Mouse (Mus musculus): ENCODE measurements at regions not wholly inside any gene's neighbourhood (a gene's known extent, or its start where the extent isn't known, plus 50 kb on each side); places are given as distances from the start of the nearest gene placed in this dataset.
"Not testable (repeated sequence)": the region's sequence is repeated elsewhere in the genome, so short reads cannot be mapped to it uniquely, and the experiment has no call there.

DNA sequence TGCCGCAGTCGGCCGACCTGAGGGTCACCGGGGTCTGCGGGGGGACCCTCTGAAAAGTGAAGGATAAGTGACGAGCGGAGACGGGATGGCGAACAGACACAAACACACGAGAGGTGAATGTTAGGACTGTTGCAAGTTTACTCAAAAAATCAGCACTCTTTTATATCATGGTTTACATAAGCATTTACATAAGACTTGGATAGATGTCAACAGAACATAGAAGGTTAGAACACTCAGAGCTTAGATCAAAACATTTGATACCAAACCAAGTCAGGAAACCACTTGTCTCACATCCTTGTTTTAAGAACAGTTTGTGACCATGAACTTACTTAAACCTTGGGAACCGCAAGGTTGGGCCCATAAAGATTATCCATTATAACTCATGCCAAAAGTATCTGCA, 1033.6 kb upstream of the Sel1l start:
- not testable (repeated sequence) for DNase-seq

DNA sequence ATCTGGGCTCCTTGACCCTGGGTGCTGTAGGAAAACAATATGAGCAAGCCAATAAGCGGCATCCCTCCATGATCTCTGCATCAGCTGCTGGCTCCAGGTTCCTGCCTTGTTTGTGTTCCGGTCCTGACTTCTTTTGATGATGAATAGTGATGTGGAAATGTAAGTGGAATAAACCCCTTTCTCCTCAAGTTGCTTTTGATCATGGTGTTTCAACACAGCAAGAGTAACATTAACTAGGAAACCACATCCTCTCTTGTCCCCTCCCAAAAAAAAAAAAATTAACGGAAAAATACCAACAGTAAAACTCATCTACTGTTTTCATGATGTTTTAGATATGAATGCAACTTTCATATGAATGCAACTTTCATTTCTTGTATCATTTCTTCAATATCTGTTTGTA, 1024.6 kb upstream of the Sel1l start:
- no peak for DNase-seq

DNA sequence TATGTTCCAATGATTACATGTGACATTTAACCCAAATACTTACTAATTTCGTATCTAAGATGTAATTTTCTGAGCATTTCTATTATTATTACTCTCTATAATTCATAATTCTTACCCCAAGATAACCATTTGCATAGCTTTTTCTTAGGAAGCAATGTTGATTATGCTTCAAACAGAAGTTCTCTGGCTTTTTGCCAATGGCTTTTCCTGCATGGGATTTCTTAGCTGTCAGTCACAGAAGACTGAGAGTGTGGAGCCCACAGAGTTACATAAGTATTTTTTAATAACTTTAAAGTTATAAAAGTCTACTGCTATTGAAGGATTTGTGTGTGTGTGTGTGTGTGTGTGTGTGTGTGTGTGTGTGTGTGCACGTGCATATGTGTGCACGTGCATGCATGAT, 1020.4 kb upstream of the Sel1l start:
- no peak for DNase-seq

DNA sequence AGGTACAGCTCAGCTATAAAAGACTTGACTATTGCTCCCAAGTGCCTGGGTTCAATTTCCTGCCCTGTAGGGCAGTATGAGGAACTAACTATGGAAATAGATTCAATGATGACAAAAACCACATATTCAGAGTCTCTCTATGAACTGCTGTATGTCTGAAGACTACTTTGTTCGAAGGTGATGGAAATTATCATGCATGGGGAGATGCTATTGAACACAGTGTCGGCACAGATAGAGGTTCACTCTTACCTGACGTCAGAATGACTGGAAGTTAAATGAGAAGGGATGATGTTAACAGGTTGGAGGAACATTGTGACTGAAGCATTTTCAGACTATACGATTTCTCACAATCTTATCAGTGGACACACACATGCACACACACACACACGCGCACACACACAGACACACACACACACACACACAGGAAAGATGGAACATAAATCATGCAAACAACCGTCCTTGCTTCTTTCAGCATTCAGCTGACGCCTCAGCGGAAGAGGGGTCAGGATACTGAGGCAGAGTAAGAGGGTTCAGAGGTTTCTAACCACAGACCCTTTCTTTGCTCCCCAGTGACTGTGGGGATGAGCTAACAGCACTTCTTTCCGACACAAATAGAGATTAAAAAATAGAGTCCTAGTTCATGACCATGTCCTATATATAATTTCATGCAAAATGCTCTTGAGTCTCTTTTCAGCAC, 974.3 kb upstream of the Sel1l start:
- DNase-seq, result peak; percentile 9

DNA sequence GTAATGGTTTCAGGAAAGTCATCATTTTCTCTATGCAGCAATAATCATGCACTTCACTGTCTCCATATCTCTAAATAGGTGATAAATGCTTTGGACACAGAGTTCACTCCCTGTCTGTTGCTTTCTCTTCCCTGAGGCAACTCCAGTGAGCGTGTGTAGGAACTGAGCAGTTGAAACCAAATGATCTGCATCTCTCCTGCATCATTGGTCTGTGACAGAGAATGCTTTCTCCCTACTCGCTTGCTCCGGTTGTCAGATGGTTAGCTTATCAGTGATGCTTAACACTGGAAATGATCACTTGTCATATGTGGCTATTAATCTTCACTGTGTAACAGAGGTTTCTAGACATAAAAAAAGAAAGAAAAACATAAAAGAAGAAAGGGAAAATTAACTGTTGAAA, 969.7 kb upstream of the Sel1l start:
- DNase-seq, result no peak

DNA sequence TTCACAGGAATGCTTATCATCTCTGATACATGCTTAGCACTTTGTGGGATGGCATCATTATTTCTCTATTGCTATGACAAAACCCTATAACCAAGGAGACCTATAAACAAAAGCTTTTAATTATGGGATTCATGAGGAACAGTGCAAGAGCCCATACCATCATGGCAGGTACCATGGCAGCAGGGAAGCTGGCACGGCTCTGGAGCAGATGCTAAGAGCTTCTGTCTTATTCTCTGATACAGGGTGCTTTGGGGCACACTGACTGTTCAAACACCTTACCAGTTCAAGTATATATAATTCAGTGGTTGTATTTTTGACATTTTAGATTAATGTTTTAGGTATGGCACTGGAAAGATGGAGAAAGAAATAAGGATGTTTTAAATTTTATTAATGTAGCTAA, 952.2 kb upstream of the Sel1l start:
- no peak for DNase-seq

DNA sequence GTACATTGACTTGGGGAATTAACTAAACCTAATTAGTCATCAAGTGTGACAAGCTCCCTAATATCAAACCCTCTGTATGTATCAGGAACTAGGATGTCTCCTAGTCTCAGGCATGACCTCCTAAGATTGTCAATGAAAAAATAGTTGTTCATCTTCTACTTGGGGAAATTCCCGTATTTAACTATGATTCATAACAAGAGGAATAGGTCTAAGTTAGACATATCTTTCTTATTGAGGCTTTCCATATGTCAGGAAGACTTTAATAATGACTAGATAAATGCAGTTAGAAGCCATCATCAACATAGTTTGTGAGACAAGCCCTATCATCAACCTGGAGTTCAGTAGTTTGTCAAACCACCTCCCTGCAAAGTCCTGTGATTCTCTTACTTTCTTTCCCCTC, 934.4 kb upstream of the Sel1l start:
- no peak for DNase-seq

DNA sequence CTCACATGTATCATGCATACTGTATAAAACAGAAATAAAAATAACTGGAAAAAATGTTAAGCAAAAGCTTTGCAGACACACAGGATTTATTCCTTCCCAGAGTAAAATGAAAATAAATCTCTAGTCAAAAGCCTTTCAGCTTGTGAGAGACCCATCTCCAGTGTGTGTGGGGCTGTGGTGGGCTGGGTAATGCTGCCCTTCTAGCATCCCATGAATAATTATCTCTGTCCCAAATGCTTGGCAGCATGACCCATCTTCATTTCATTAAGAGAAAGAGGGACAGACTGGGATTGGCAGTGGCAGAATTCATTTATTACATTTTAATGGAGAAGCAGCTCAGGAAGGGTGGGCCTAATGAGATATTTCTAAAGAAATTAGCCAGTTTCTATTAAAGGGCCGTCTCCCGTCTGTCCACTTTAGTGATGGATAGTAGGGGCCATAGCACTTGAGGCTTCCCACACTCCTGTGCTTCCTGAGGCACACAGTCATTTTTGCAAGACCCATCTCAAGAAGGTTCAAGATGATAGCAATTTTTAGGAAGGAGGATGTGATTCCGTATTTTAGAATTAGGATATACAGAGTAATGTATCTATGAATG, 930.8 kb upstream of the Sel1l start:
- no peak for DNase-seq

DNA sequence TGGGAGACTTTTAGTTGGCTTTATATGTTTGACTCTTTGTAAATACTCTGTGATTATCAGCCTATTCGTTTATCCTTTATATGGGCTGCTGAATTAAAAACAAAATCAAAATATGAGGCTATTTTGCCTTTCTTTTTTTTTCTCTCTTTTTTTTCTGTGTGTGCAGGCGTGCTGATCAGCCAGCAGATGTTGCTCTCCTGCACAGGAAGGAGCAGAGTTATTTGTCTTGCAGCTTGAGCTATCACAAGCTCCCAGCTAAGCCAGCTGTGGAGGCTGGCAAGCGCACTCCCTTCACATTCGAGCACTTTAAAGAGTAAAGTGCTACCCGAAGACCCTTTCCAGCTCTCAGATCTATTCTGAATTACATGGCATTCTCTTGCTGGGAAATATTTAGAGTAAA, 926.7 kb upstream of the Sel1l start:
- DNase-seq, result peak; percentile 14

DNA sequence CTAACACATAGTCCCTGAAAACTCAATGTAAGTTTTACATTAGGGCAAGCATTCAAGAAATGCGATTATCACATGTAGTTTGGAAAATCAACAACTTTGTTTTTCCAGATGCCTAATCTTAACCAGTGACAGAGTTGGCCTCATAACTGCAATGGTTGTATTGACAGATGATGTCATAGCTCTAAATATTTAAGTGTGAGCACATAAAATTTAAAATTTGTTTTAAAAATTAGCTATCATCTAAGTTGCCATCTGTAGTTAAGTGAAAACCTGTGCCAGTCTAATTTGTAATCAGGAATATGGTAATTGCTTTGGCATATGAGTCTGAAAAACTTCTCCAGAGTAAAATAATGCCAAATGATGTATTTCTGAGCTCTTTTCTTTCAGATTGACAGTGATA, 899.6 kb upstream of the Sel1l start:
- no peak for DNase-seq

DNA sequence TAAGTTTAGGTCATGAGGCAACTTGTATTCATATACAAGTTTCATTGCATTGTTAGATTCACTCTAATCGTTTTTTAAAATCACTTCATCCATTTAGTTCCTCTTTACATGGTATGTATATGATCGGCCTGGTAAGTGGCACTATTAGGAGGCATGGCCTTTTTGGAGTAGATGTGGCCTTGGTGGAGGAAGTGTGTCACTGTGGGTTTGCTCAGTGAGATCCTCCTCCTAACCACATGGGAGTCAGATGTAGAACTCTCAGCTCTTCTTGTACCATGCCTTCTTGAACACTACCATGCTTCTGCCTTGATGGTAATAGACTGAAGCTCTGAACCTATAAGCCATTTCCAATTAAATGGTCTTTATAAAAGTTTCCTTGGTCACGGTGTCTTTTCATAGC, 891.9 kb upstream of the Sel1l start:
- no peak for DNase-seq

DNA sequence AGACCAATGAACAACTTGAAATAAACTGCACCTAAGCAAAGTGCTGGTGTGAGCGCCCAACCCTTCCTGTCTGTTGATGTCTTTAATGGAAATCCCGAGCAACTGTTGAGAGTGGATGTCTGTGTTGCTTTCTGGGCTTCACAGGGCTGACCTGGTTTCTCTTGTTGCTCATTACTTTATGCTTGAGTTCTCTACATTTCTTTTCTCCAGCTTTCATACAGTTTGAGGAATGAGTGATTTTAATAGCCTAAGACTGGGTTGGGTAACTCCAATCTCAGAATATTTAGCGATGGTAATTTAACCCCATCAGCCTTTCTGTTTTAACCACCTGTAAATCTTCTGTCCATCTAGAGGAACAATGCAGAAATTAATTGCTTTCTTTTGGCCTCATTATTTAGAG, 890.2 kb upstream of the Sel1l start:
- DNase-seq, result no peak

DNA sequence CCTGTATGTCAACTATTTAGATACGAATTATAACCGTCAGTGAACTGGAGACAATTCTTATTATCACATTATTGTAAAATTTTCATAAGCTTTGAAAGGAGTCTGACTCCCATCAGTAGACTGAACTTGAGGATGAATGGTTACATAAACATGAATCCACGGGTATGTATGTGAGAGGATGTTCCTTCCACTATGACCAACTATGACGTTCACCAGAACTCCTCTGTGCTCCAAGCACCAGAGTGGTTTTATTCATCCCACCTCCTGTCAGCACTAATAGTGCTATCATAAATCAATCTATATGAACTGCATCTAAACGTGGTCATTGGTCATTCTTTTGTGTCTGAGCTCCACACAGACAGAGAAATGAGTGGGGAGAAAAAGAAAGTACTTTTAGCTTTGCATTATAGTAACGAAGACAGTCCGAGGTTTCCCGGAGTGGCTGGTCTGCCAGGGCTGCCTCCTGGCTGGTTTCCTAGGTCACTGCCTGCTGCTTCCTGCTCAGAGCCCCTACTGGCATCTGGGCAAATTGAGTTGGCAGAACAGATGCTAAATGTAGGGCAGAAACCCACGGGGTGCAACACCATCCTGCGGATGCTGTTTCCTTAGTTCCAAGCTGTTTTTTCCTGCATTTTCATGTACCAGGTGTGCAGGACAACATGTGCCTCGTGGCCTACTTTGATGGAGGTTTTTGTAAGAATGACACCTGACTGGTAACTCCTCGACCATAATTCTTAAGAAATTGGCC, 888.8 kb upstream of the Sel1l start:
- DNase-seq, result peak; percentile 25

DNA sequence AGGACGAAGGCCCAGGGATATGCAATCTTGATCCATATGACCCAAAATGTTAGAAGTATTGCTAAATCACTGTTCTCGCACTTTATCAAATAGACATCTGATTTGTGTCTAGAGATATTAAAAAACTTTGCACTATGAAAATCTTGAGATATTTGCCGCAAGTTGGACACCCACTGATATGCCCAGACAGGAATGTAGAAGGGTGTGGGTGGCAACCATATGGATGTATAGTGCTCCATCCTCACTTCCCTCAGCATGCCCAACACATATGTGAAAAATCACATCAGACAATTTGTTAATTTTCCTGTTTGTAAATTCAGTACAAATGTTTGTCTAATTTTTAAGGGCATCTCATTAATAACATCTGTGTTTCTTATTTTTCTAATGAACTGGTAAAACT, 874.1 kb upstream of the Sel1l start:
- no peak for DNase-seq

DNA sequence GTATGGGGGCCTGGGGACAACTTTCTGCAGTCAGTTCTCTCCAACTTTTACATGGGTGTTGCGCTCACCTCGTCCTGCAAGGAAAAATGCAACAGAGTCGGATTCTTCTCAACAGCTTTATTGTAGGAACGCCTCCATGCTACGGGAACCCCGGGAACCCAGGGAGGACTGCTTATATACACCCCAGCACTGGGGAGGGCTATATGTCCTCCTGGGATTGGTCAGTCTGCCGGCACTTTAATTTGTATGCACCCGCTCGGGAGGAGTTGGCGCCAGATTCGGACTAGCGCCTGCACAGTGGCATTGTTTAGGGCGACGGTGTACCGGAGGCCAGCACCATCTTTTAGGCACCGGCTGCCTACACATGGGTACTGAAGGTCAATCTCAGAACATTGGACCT, 864.5 kb upstream of the Sel1l start:
- no peak for DNase-seq

DNA sequence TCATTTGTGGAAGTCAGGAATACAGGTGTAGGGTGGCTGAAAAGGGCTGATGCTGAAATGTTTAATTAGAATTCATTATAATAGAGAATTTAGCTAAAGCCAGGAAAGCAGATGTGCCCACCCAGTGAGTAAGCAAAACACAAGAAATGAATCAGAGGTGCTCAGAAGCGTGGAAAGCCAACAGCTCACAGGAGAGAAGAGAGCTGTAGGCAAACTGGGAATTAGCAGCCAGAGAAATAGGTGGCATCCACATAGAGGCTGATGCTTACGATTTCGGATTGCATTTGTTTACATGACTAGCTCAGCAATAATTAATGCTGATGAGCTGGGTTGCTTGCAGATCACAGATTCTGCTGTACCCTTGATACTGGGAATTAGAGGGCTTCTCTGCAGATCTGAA, 859.5 kb upstream of the Sel1l start:
- DNase-seq, result no peak

DNA sequence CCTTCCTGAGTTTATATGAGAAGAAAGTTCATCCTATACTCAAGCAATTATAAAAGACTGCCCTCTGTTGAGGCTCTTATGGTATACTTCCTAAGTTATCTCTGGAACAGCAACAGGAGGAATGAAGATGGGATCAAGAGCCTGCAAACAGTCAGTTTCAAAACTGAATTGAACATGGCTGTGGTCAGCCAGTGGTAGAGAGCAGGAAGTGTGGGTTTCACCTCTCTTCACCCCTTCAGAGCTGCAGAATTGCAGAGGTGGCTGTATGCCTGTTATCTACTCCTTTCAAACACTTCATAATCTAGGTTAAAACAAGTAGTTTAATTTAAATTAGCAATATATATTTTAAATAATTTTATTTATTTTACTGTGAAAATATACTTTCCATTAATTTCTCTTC, 854.8 kb upstream of the Sel1l start:
- DNase-seq, result no peak

DNA sequence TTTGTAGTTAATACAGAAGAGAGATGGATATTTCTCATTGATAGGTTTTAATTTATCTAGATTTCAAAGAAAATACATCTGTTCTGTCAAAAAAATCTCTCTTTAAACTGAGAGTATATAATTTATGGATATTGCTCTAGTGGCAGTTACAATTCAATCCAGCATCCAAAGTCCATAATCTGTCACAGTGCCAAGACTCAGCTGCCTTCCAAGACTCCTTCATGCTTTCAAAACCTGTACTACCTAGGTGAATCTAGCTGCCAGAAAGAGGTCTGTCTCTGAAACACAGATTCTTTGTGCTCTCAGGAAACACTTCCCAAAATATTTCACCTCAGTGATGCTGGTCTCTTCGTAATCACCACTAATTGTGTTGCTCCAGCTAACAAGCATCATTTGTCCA, 844.0 kb upstream of the Sel1l start:
- no peak for DNase-seq

DNA sequence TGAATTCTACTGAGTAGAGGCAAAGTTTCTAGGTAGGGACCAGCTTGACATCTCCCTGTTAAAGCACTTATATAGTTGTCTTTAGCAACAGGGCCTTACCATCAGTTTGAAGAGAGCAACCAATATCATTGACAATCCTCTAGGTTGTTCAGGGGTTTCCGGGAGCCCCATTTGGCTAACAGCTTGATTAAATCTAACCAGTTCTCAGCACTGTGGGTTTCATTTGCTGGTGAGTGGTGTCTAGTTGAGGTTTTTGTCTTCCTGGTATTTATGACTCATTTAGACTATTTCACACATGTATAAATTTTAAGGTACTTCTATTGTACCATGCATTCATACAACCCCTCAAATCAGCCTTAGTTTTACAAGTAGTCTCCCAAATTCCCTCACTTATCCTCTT, 823.4 kb upstream of the Sel1l start:
- no peak for DNase-seq

DNA sequence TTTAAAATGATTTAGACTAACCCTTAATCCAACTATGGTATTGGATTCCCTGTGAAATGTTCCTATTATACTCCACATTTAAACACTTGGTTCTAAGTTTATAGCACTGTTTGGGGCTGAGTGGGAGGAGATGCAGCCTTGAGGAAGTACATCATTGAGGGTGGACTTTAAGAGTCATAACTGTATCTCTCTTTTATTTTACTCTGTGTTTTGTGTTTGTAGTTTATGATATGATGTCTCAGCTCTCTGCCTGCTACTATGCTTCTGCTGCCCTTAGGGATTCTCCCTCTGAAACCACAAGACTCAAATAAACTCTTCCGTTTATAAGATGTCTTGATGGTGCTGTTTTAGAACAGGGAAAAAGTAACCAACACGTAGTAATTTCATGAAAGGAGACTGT, 797.7 kb upstream of the Sel1l start:
- DNase-seq, result no peak

DNA sequence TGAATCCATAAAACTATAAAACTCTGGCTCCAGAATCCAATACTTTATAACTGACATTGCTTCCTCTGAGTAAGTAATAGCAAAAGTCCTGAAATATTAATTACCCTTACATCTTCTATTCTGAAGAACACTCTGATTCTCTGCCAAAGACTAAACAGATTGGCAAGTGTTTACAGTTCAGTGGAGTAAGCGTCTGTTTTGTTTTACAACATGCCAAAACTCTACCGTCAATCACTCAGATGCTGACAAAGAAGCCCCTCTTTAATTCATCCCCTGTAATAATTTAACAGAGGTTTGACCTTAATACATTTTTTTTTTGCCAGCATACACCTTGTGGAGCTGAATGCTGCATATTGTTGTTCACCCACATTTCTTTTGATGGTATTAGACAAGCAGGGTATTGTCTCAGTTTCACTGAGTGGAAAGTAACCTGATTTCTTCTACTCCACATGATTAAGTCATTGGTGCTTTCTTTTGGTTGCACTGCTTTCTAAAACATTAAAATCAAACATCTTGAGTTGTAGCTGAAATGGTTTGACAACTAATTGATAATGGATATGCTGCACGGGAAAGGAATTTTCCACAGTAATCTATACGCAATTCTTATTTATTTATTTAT, 796.2 kb upstream of the Sel1l start:
- no peak for DNase-seq

DNA sequence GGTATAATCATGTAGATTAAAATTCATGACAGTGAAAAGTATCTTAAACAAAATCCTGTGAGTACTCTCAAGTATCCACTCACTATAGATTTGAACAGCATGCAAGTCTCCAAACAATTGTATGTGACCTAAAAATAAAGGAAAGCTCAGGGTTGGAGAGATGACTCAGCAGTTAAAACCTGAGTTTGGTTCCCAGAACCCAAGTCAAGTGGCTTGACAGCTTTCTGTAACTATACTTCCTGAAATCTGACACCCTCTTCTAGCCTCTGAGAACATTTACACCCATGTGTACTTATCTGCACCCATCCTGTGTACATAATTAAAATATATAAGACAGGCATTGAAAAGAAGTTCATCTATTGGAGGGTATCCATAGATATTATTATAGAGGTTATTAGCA, 770.2 kb upstream of the Sel1l start:
- no peak for DNase-seq

DNA sequence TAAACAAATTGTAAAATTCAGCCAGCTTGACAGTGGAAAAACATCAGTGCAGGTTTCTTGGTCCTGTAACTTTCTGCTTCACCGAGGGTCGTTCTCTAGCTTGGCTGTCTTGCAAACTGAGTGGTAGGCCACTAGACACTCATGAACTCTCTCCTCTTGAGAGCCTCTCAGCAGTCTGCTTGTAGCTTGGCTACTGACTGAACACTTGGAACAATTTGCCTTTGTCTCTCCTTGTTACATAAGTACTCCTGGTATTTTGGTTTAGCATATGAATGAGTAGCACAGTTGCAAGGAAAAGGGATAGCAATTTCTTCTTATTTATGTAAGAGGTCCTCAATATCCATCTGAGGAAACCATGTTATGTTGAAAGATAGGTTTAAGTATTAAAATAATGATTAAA, 769.6 kb upstream of the Sel1l start:
- no peak for DNase-seq

DNA sequence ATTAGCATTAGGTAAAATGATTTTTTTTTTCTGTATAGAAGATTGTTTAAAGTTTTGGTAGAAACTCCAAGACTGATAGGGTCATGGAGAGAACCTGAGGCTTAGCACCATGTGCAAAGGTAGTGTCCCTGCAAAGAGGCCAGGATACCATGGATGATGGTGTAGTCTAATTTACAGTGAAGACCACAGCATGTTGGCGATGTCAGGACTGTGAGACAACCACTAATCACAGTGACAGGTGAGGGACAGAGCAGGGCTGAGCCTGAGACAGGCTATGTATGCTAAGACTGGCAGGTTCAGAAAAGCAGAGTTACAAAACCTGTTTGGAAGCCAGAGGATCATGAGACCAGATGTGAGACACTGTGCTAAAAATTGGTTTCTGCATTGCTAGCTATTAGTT, 752.7 kb upstream of the Sel1l start:
- DNase-seq, result no peak
